Mouse (Mus musculus) liver, adult 2 months (tissue): ENCODE measurements around the gene Tmem39a. TPM values are rescaled to one million over a fixed set of nuclear protein-coding genes. Genes with fewer than 3 reads are reported as not detected.

Source experiments
- DNase-seq: peaks from one replicate; pipeline ENCODE4 v3.0.0-alpha.2; 2011; ENCODE audit warnings: low read depth, low spot score; ENCODE audit errors: extremely low read depth
- H3K27ac ChIP-seq: fragments of 200-500 bp; replicated peaks from 2 replicates; pipeline ENCODE4 v1.5.1; 2012; ENCODE audit warnings: low read depth, mild to moderate bottlenecking, control low read depth, inconsistent platforms, low read length; ENCODE audit not compliant: insufficient read depth
- H3K27me3 ChIP-seq: fragments of 200-500 bp; 2 replicates; pipeline ENCODE4 v1.6.1; 2012; ENCODE audit warnings: mild to moderate bottlenecking, moderate library complexity, low read length, inconsistent platforms; ENCODE audit not compliant: control insufficient read depth, insufficient read depth
- H3K36me3 ChIP-seq: fragments of 200-500 bp; 2 replicates; pipeline ENCODE4 v1.6.1; 2012; ENCODE audit warnings: low read length, inconsistent platforms; ENCODE audit not compliant: control insufficient read depth, insufficient read depth
- H3K4me1 ChIP-seq: fragments of 200-500 bp; 2 replicates; pipeline ENCODE4 v1.6.1; 2011; ENCODE audit warnings: low read length; ENCODE audit not compliant: control insufficient read depth, insufficient read depth
- H3K4me3 ChIP-seq: fragments of 200-500 bp; 2 replicates; pipeline ENCODE4 v1.5.1; 2011; ENCODE audit warnings: low read depth, mild to moderate bottlenecking, control low read depth, low read length, moderate library complexity; ENCODE audit not compliant: insufficient read depth
- H3K79me2 ChIP-seq: fragments of 200-500 bp; 2 replicates; pipeline ENCODE4 v1.6.1; 2012; ENCODE audit warnings: inconsistent platforms, mild to moderate bottlenecking, low read length, moderate library complexity; ENCODE audit not compliant: control insufficient read depth, insufficient read depth
- H3K9ac ChIP-seq: fragments of 200-500 bp; 2 replicates; pipeline ENCODE4 v1.6.1; 2012; ENCODE audit warnings: low read depth, mild to moderate bottlenecking, control low read depth, inconsistent platforms, low read length
- CTCF ChIP-seq: fragments of 200-500 bp; IDR thresholded peaks from 2 replicates; pipeline ENCODE4 v1.5.1; 2011; ENCODE audit warnings: low read depth, low read length, control low read depth
- POLR2A ChIP-seq: fragments of 200-500 bp; IDR thresholded peaks from 2 replicates; pipeline ENCODE4 v1.6.1; 2011; ENCODE audit warnings: low read length, control low read depth; ENCODE audit not compliant: insufficient read depth; ENCODE audit errors: extremely low read depth
- WGBS: fragments of 180-500 bp; shearing (Covaris S2); methylation state at CpG from one replicate; pipeline ENCODE4 v1.1.7; 2018; 5-methylcytosine and 5-hydroxymethylcytosine counted together
- polyA plus RNA-seq: library from polyadenylated mRNA; depleted of rRNA; stranded (reverse); fragments of >200 nt; gene quantifications from 2 replicates; pipeline ENCODE4 v1.2.3, GENCODE M21; 2012; rRNA removed
- total RNA-seq: library from RNA; depleted of rRNA; stranded (reverse); fragments of >200 nt; gene quantifications from 2 replicates; pipeline ENCODE4 v1.2.3, GENCODE M21; 2014; rRNA removed

The Tmem39a gene
- total RNA-seq: 8.1 and 9.3 TPM in 2 replicates
- 37.5 and 58.4 TPM in 2 replicates for polyA plus RNA-seq

DNA sequence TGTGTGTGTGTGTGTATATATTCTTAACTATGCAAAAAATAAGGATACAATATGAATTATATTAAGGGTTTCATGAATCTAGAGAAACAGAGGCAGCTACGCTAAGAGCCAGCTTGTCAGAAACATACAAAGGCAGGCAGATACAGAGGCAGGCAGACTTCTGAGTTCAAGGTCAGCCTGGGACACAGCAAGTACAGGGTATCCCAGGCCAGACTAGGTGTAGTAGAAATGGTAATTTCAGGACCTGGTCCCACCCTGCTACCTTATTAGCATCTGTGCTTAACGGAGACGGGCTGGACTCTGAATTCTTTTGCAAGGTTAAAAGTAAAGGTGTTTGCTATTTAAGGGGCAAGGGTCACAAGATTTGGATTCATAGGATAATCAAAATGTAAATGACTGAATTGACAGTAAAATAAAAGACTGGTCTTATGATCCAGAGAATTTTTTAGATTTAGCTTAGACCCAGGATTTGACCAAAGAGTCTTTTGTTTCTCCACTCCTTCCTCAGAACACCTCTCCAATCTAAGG is at the start of gene Tmem39a:
Gene Tmem39a, plus strand, starts transcription at position 478 of the 528 bp plus-strand sequence.
- Histone ChIP-seq H3K79me2 (peaks cover 5% of the 10 kb centered on the region; the same call in 1 of the 2 replicates), H3K36me3 (no peaks in the 10 kb centered on the region), H3K9ac (no peak within 1 kb of the TSS), H3K4me1 (no peaks in the 10 kb centered on the region), H3K27ac (no peak within 1 kb of the TSS), H3K27me3 (0 out of 2 replicates have a peak, but pooled peaks cover 2% of the 10 kb centered on the region), H3K4me3 (no peak within 1 kb of the TSS)
- 74% methylated on average over 3 of the region's 3 CpGs for WGBS
- DNase-seq: no peak
- TF ChIP-seq POLR2A (no peak), CTCF (no peak)

DNA sequence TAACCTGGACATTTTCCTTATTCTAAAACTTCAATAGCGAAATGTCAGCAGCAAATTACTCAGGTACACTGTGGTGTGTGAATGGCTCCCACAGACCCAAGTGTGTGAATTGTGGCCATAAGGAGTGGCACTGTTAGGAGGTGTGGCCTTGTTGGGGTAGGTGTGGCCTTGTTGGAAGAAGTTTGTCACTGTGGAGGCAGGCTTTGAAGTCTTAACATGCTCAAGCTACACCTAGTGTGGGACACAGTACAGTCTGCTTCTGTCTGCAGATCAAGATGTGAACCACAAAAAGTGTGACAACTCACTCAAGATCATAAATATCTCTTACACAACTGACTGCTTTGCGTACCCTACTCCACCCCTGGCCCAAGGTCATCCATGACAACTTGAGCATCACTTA is 47.7 kb upstream of the Tmem39a start:
- H3K36me3 ChIP-seq: peaks cover 17% of the 10 kb centered on the region
- WGBS: 96% methylated on average over 2 of the region's 2 CpGs

DNA sequence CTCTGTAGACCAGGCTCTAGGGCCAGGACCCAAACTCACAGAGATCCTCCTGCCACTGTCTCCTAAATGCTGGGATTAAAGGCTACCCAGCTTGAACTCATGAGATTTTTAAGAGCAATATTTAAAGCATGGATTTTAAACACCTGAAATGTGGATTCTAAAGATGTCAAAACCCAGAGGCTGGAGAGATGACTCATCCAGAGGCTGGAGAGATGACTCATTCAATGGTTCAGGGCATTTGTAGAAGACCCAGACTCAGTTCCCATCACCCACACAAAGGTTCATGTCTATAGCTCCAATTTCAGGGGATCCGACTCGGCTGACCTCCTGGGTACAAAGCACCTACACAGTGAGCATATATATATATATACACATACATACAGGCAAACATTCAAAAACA is 39.4 kb upstream of the Tmem39a start:
- Histone ChIP-seq H3K4me1 (peaks cover 7% of the 10 kb centered on the region), H3K36me3 (peaks cover 20% of the 10 kb centered on the region; the same call in 1 of the 2 replicates), H3K9ac (no peak overlapping the region), H3K4me3 (no peak overlapping the region), H3K27me3 (no peaks in the 10 kb centered on the region), H3K27ac (no peak overlapping the region), H3K79me2 (peaks cover 4% of the 10 kb centered on the region; the same call in 1 of the 2 replicates)
- TF ChIP-seq POLR2A (no peak), CTCF (no peak)
- DNase-seq: no peak
- WGBS: 99% methylated on average over 2 of the region's 2 CpGs

More for the DNA sequence above, 47.7 kb upstream of the Tmem39a start:
- no peak overlapping the region for H3K27ac ChIP-seq
- no peak for DNase-seq
- no peak overlapping the region for H3K4me3 ChIP-seq
- no peak overlapping the region for H3K9ac ChIP-seq
- H3K79me2 ChIP-seq: no peaks in the 10 kb centered on the region
- TF ChIP-seq POLR2A (no peak), CTCF (no peak)
- no peaks in the 10 kb centered on the region for H3K4me1 ChIP-seq
- no peaks in the 10 kb centered on the region for H3K27me3 ChIP-seq

DNA sequence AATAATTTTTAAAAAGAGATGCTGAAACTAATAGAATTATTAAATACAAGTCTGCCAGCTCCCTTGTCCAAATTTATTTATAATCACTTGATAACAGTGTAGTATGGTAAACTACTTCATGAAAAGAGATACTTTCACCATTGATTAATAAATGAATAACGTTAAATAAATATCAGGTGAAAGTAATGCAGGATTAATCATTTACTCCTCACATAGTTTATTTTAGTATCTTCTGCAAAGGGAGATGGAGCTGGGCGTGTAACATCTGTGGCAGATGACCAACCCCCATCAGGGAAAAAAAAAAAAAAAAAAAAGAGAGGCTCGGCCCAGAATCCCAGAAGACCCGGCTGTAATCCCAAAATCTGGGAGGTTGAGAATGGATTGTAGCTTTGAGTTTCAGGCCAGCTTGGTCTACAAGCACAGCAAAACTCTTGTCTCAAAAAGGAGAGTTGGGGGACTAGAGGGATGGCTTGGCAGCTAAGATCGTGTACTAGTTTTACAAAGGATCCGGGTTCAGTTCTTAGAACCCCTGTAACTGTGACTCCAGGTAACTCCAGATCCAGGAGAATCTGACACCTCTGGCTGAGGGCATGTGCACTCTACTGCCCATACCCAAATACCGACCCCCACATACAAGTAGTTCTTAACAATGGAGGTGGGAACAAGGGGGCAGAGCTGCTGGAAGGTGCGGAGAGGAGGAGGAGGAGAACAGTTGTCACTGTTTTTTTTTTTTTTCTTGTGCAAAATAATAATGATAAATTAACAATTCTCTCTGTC is 37.1 kb upstream of the Tmem39a start:
- WGBS: 11% methylated on average over 8 of the region's 8 CpGs
- no peak for TF ChIP-seq POLR2A
- no peak for TF ChIP-seq CTCF
- Histone ChIP-seq H3K4me3 (peak overlapping the region; percentile 68), H3K4me1 (peaks cover 7% of the 10 kb centered on the region), H3K27ac (peak overlapping the region; percentile 89), H3K27me3 (no peaks in the 10 kb centered on the region), H3K9ac (peak overlapping the region; percentile 79), H3K79me2 (peaks cover 4% of the 10 kb centered on the region; the same call in 1 of the 2 replicates), H3K36me3 (peaks cover 19% of the 10 kb centered on the region)
- peak; percentile 92 for DNase-seq

DNA sequence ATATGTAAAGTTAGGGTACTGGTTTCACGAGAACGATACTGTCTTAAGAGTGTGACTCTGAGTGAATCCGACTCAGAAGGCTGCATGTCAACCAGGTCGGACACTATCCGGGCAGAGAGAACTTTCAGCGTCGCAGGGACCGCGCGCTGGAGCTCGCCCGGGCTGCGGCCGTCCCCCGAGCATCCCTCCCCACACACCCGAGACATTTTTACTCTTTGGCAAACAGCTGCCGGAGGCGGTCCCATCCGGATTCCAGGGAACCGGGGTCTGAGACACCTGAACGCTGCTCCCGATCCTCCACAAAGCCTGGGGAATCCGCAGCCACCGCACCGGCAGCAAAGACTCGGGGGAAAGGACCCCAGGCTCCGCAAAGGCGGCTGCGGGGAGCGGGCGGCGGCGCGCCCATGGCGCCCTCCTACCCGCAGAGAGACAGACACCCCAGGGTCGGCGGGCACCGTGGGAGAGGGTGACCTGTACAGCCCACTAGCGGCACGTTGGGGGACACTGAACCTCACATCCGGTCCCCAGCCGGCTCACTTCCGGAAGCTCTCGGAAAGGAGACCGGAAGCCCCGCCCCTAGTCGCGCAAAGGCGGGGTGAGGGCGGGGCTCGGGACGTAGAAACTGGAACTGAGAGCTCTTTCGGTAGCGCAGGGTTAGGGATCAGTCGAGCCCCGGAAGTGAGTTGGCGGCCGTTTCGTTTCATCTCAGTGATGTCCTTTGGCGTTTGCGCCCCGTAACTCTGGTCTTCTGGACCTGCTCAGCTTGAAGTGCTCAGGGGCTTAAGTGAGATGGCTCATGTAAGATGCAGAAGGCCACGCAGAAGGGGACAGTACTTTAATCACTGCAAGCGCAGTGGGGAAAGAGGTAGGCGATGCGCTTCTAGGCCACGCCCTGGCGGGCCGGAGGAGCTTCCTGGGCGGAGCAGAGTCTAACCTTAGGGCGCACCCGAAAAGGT is 36.1 kb upstream of the Tmem39a start, which contains the start of gene Timmdc1:
Gene Timmdc1, minus strand, starts transcription at position 535 of the 956 bp plus-strand sequence.
- Histone ChIP-seq H3K79me2 (peaks cover 4% of the 10 kb centered on the region; the same call in 1 of the 2 replicates), H3K9ac (peak within 1 kb of the TSS; percentile 91), H3K36me3 (peaks cover 15% of the 10 kb centered on the region), H3K27me3 (no peaks in the 10 kb centered on the region), H3K4me1 (peaks cover 7% of the 10 kb centered on the region), H3K4me3 (peak within 1 kb of the TSS; percentile 68), H3K27ac (peak within 1 kb of the TSS; percentile 89)
- DNase-seq: peak; percentile 84
- TF ChIP-seq POLR2A: peak; percentile 77
- 0 out of 2 replicates have a peak, but pooled peaks have one; percentile 14 for TF ChIP-seq CTCF
- under 1% methylated on average over 73 of the region's 73 CpGs for WGBS
